Mouse (Mus musculus) C2C12 (cell line): ENCODE measurements around the gene Anln. TPM values are rescaled to one million over a fixed set of nuclear protein-coding genes. Genes with fewer than 3 reads are reported as not detected.
"Not testable (repeated sequence)": the region's sequence is repeated elsewhere in the genome, so short reads cannot be mapped to it uniquely, and the experiment has no call there.

Source experiments
- H3K27me3 ChIP-seq: one replicate; pipeline ENCODE4 v1.6.1; 2011; ENCODE audit not compliant: control insufficient read depth, insufficient read depth, insufficient read length
- H3K36me3 ChIP-seq: one replicate; pipeline ENCODE4 v1.6.1; 2011; ENCODE audit not compliant: control insufficient read depth, insufficient read depth
- H3K4me3 ChIP-seq: one replicate; pipeline ENCODE4 v1.5.1; 2011; ENCODE audit warnings: mild to moderate bottlenecking, control low read depth; ENCODE audit not compliant: poor library complexity, insufficient read depth, severe bottlenecking
- H3K79me2 ChIP-seq: one replicate; pipeline ENCODE4 v1.6.1; 2011; ENCODE audit not compliant: control insufficient read depth, insufficient read depth
- H3K79me3 ChIP-seq: one replicate; pipeline ENCODE4 v1.6.1; 2011; ENCODE audit warnings: low read depth, control low read depth
- H3ac ChIP-seq: one replicate; pipeline ENCODE3; 2011; ENCODE audit warnings: low read depth; ENCODE audit not compliant: control insufficient read depth, insufficient read length
- CEBPB ChIP-seq: IDR thresholded peaks from one replicate; pipeline ENCODE4 v1.6.1; 2011; ENCODE audit warnings: low read depth, mild to moderate bottlenecking, control low read depth, moderate library complexity
- CTCF ChIP-seq: IDR thresholded peaks from one replicate; pipeline ENCODE4 v1.5.1; 2011; ENCODE audit not compliant: control insufficient read depth, insufficient read depth, insufficient read length
- FOSL1 ChIP-seq: IDR thresholded peaks from one replicate; pipeline ENCODE4 v1.8.0; 2011; ENCODE audit warnings: mild to moderate bottlenecking, low read length; ENCODE audit not compliant: poor library complexity, insufficient read depth, severe bottlenecking
- MAX ChIP-seq: IDR thresholded peaks from one replicate; pipeline ENCODE4 v1.6.1; 2011; ENCODE audit warnings: mild to moderate bottlenecking, control low read depth
- MYOD1 ChIP-seq: IDR thresholded peaks from one replicate; pipeline ENCODE4 v1.6.1; 2011; ENCODE audit warnings: low read depth; ENCODE audit not compliant: control insufficient read depth, insufficient read length
- MYOG ChIP-seq: IDR thresholded peaks from one replicate; pipeline ENCODE4 v1.6.1; 2011; ENCODE audit not compliant: control insufficient read depth, insufficient read length; ENCODE audit errors: extremely low read depth
- USF1 ChIP-seq: IDR thresholded peaks from one replicate; pipeline ENCODE4 v1.6.1; 2011; ENCODE audit warnings: low read depth, mild to moderate bottlenecking, control low read depth, moderate library complexity
- polyA plus RNA-seq: library from polyadenylated mRNA; unstranded; fragments of >200 nt; fragmentation: generic; extraction: Trizol; gene quantifications from one replicate; pipeline ENCODE4 v1.2.1, GENCODE M21; 2012; ENCODE audit warnings: missing spikeins

The Anln gene
- polyA plus RNA-seq, 1 experiment: 63.2 TPM

DNA sequence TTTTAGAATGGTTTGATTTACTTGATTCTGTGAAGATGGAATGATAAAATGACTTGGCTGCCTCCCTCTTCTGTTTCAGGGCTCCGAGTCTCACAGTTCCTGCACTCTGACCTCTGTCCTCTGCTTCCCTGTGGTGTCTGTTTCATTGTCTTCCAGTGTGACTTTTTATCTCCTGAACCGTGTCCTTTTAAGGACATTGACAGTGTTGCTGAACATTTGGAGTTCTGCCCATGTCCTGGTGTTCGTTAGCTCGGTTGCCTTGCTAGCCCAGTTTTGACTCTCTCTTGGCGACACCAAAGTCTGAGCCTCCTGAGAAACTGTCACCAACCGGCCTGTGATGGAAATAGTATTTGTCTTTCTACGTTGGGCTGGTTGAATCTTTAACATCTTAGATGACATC lies 31.5 kb upstream of the Anln start:
- no peaks in the 10 kb centered on the region for H3K36me3 ChIP-seq
- TF ChIP-seq MAX (no peak), CEBPB (no peak), MYOG (no peak), CTCF (no peak), FOSL1 (no peak), USF1 (no peak), MYOD1 (no peak)
- no peak overlapping the region for H3ac ChIP-seq
- H3K27me3 ChIP-seq: no peaks in the 10 kb centered on the region
- no peaks in the 10 kb centered on the region for H3K79me3 ChIP-seq
- H3K4me3 ChIP-seq: no peak overlapping the region
- no peaks in the 10 kb centered on the region for H3K79me2 ChIP-seq

DNA sequence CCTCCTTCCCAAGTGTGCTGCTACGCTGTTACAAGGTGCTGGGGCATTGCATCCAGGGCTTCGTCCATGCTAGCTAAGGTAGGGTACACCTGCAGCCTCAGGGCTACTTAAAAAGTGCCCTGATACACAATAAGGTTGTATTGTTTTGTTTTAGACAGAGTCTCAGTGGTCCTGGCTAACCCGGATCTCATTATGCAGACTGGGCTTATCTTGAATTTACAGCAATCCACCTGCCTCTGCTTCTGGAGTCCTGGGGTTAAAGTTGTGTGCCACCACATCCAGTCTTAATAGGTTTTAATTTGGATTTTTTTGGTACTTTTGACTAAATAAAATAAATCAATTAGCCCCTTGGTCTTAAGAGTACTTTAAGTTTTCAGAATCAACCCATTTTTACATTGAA lies 30.9 kb upstream of the Anln start:
- no peaks in the 10 kb centered on the region for H3K79me3 ChIP-seq
- no peak overlapping the region for H3K4me3 ChIP-seq
- H3K79me2 ChIP-seq: no peaks in the 10 kb centered on the region
- TF ChIP-seq CEBPB (no peak), CTCF (no peak), MYOD1 (no peak), MAX (no peak), USF1 (no peak), FOSL1 (no peak), MYOG (no peak)
- H3ac ChIP-seq: no peak overlapping the region
- no peaks in the 10 kb centered on the region for H3K36me3 ChIP-seq
- no peaks in the 10 kb centered on the region for H3K27me3 ChIP-seq

DNA sequence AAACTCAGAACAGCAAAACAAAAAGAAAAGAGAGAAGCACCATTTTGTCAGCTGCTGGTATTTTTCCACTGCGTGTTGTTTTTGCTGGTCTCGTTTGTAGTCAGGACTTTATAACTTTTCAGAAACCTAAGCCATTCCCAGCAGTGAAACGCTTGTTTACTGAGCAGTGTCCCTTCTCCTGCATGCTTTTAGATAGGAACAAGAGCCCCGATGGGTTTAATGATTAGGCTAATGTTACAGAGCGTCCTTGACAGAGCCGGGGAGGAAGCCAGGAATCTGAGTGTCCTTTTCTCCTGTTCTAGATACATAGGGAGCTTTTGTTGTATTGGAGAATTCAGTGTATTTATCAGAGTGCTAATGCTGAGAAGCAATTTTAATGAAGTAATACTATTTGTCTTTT lies 28.6 kb upstream of the Anln start:
- TF ChIP-seq MAX (no peak), CEBPB (no peak), MYOD1 (no peak), FOSL1 (no peak), CTCF (no peak)
- Histone ChIP-seq H3K36me3 (no peaks in the 10 kb centered on the region), H3ac (no peak overlapping the region), H3K79me2 (no peaks in the 10 kb centered on the region), H3K4me3 (no peak overlapping the region), H3K79me3 (no peaks in the 10 kb centered on the region), H3K27me3 (no peaks in the 10 kb centered on the region)

DNA sequence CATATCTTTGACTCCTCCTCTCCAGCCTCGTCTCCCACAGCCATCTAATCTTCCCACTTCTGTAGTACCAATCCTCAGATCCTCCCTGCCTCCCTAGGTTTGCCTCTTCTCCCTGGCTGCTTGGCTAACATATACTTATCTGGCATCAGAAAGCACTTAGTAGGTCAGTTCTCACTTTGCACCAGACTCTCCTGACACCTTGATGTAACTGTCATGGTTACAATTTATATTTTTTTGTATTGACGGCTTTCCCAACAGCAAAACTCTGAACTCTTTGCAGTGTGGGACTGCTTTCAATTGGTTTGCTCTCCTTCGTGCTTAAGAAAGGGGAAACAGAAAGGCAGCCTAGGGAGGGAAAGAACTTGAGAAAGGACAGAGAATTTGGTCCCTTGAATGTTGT lies 27.2 kb upstream of the Anln start:
- Histone ChIP-seq H3ac (no peak overlapping the region), H3K79me2 (no peaks in the 10 kb centered on the region), H3K79me3 (no peaks in the 10 kb centered on the region), H3K27me3 (no peaks in the 10 kb centered on the region), H3K36me3 (no peaks in the 10 kb centered on the region), H3K4me3 (no peak overlapping the region)
- no peak for TF ChIP-seq MYOG
- no peak for TF ChIP-seq MYOD1
- no peak for TF ChIP-seq FOSL1
- TF ChIP-seq MAX: no peak
- no peak for TF ChIP-seq CEBPB
- no peak for TF ChIP-seq CTCF
- no peak for TF ChIP-seq USF1

DNA sequence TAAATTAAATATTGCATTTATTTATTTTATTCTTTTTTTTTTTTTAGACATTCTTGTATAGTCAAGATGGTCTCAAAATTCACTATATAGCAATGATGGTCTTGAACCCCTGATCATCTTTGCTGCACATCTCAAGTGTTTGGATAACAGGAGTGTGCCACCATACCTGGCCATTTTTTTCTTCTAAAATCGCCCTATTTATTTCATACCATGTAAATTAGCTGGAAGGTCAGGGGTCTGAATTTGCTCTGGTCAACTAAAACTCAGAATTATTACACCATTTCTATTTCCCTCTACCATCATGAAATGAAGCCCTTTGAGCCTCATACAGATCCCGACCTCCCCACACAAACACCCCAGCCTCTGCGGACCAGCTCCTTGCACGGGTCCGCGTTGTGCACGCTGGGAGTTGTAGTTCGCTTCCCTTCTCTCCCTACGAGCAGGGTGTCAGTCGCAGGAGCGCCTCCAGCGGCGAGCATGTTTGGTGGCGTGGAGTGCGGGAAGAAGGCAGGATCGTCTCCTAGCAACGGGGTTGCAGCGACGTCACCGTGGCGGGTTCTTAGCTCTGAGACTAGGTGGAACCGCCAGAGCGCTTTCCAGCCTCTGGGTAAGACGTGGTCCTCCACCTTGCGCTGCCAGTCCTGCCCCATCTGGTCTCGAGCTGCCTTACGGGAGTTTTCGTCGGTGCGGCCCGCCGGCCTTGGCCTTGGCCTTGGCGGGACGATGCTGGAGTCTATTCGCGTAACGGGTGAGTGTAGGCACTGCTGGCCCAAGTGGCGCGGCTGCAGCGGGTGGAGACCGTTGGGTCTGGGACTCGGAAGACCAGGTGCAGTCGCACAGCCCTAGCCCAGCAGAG lies 22.2 kb upstream of the Anln start, which contains the start of gene 9530077C05Rik:
Gene 9530077C05Rik, plus strand, starts transcription at position 512 of the 856 bp plus-strand sequence.
- Histone ChIP-seq H3K27me3 (no peaks in the 10 kb centered on the region), H3K4me3 (peak within 1 kb of the TSS; percentile 31), H3K36me3 (no peaks in the 10 kb centered on the region), H3K79me2 (no peaks in the 10 kb centered on the region), H3ac (peak within 1 kb of the TSS; percentile 63), H3K79me3 (no peaks in the 10 kb centered on the region)
- peak; percentile 94 for TF ChIP-seq CTCF
- peak; percentile 74 for TF ChIP-seq MAX
- no peak for TF ChIP-seq MYOD1

DNA sequence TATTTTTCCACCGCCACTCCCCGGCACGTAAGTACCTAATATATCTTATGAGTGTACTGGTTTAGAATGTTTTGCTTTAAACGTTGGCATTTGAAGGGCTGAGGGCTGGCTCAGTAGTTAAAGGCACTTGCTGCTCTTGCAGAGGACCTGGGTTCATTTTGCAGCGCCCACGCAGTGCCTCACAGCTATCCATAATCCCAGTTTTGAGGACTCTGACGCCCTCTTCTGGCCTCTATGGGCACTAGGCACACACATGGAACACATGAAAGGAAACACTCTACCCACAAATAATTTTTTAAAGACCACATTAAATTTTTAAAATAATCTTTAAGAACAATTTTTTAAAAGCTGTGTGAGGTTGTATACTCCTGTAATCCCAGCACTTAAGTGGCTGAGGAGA lies 20.5 kb upstream of the Anln start:
- Histone ChIP-seq H3K36me3 (no peaks in the 10 kb centered on the region), H3ac (no peak overlapping the region), H3K79me2 (no peaks in the 10 kb centered on the region), H3K79me3 (no peaks in the 10 kb centered on the region), H3K27me3 (no peaks in the 10 kb centered on the region), H3K4me3 (no peak overlapping the region)
- TF ChIP-seq CTCF (no peak), MYOD1 (no peak), USF1 (no peak), CEBPB (no peak), MYOG (no peak), FOSL1 (no peak), MAX (no peak)

DNA sequence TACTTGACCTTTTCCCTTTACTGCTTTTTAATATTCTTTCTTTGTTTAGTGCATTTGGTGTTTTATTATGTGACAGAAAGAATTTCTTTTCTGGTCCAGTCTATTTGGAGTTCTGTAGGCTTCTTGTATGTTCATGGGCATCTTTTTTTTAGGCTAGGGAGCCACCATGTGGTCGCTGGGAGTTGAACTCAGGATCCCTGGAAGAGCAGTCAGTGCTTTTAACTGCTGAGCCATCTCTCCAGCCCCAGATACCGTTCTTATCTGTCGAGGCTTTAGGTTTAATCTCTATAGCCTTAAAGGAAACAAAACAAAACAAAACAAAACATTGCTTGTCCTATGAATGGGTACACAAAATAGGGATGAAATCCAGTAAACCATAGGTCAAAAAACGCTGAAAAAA lies 19.4 kb upstream of the Anln start:
- not testable (repeated sequence) for H3K36me3 ChIP-seq, H3ac ChIP-seq, H3K79me2 ChIP-seq, H3K4me3 ChIP-seq, H3K27me3 ChIP-seq, H3K79me3 ChIP-seq

DNA sequence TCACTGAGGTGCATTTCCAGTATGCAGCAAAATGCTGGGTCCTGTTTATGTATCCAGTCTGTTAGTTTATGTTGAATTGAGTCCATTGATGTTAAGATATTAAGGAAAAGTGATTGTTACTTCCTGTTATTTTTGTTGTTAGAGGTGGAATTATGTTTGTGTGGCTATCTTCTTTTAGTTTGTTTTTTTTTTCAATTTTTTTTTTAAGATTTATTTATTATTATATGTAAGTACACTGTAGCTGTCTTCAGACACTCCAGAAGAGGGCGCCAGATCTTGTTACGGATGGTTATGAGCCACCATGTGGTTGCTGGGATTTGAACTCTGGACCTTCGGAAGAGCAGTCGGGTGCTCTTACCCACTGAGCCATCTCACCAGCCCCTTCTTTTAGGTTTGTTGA lies 18.6 kb upstream of the Anln start:
- H3K27me3 ChIP-seq, H3ac ChIP-seq: not testable (repeated sequence)

More for the DNA sequence above, 18.6 kb upstream of the Anln start:
- H3K79me2 ChIP-seq, H3K36me3 ChIP-seq, H3K79me3 ChIP-seq, H3K4me3 ChIP-seq: not testable (repeated sequence)
